Comparison of ENCODE assay signal across 26 mouse cellular contexts in genomic region chr6:99919816-99920562, GRCm38 (mm10).
DNase-seq lines count a peak whose midpoint lies in the region; ATAC-seq and TF ChIP-seq lines count a peak whose summit lies in the region.
"Had no signal": no experiment of that assay in that cellular context is flagged by ENCODE, and none has a peak within 500 bp of the region (broad histone marks: within the 10 kb centered on the region; RNA-seq: fewer than 3 reads in every experiment).

No protein-coding gene starts in this region.

- ATAC-seq in forebrain, embryonic 15.5 days (replicated peaks), result no peak
- ATAC-seq in forebrain, embryonic 12.5 days (ENCODE audit: low FRiP score), result no peak
- ATAC-seq: activated CD4-positive, CD25-positive, alpha-beta regulatory T cell, adult 4 months; forebrain, embryonic 13.5 days; hindbrain, postnatal 0 days; intestine, embryonic 16.5 days had no signal

- H3K9me3 ChIP-seq in forebrain, embryonic 15.5 days, result no peaks in the 10 kb centered on the region
- no peaks in the 10 kb centered on the region for H3K9me3 ChIP-seq in forebrain, embryonic 12.5 days
- H3K9me3 ChIP-seq: embryonic facial prominence, embryonic 12.5 days; forebrain, embryonic 13.5 days; limb, embryonic 10.5 days; liver, embryonic 15.5 days; lung, embryonic 15.5 days; midbrain, embryonic 12.5 days had no signal

- no peaks in the 10 kb centered on the region for H3K27me3 ChIP-seq in forebrain, embryonic 15.5 days
- peaks cover 12% of the 10 kb centered on the region; the same call in 1 of the 2 replicates for H3K27me3 ChIP-seq in forebrain, embryonic 12.5 days
- H3K27me3 ChIP-seq in cerebellum, adult 2 months (ENCODE audit: control insufficient read depth, insufficient read depth, low read length), result no peaks in the 10 kb centered on the region
- H3K27me3 ChIP-seq: embryonic facial prominence, embryonic 12.5 days; liver, embryonic 15.5 days; lung, embryonic 15.5 days had no signal

- intact Hi-C loops in heart, postnatal 14 days (cut with DNase I), result no loop called here

- peaks cover 14% of the 10 kb centered on the region for H3K4me1 ChIP-seq in forebrain, embryonic 15.5 days
- peaks cover 13% of the 10 kb centered on the region for H3K4me1 ChIP-seq in forebrain, embryonic 12.5 days
- no peaks in the 10 kb centered on the region for H3K4me1 ChIP-seq in cerebellum, adult 2 months (ENCODE audit: control insufficient read depth, insufficient read depth, low read length)
- H3K4me1 ChIP-seq: embryonic facial prominence, embryonic 12.5 days; liver, embryonic 15.5 days had no signal

- WGBS in forebrain, embryonic 15.5 days, result 63% methylated on average over 7 of the region's 7 CpGs
- 75% methylated on average over 7 of the region's 7 CpGs for WGBS in forebrain, embryonic 12.5 days
- 73% methylated on average over 7 of the region's 7 CpGs for WGBS in cerebellum, adult 2 months

- H3K9ac ChIP-seq in forebrain, embryonic 15.5 days (replicated peaks), result no peak overlapping the region
- H3K9ac ChIP-seq in forebrain, embryonic 12.5 days, result no peak overlapping the region
- H3K9ac ChIP-seq: embryonic facial prominence, embryonic 12.5 days; forebrain, embryonic 13.5 days; liver, embryonic 15.5 days; lung, embryonic 15.5 days; midbrain, embryonic 12.5 days had no signal

- peak; percentile 2 to 42 for DNase-seq in heart, postnatal 14 days
- DNase-seq in heart, adult 8-10 months (ENCODE audit: low spot score), result no peak
- DNase-seq in 3T3-L1 (ENCODE audit: low read depth, low spot score) (peak; percentile 58), adipocyte (ENCODE audit: low spot score) (peak; percentile 91)
- DNase-seq in cerebellum, adult 2 months, result no peak
- DNase-seq in gastrocnemius, adult 18-20 months (ENCODE audit: low spot score), result no peak
- DNase-seq: cerebellum, adult 11 months; cerebellum, postnatal 10 days; gastrocnemius, adult 2 months; kidney, adult 9 months; kidney, postnatal 14 days; liver; right cerebral cortex, postnatal 25 days; spleen, adult 18-20 months; thymus, postnatal 14 days had no signal

- H3K27ac ChIP-seq in forebrain, embryonic 15.5 days (replicated peaks), result 0 out of 2 replicates have a peak overlapping the region, but pooled peaks have one; percentile 1
- H3K27ac ChIP-seq in forebrain, embryonic 12.5 days, result no peak overlapping the region
- no peak overlapping the region for H3K27ac ChIP-seq in cerebellum, adult 2 months (ENCODE audit: insufficient read depth, low read length)
- H3K27ac ChIP-seq: embryonic facial prominence, embryonic 12.5 days; forebrain, embryonic 13.5 days; gastrocnemius, adult 2 months; hindbrain, postnatal 0 days; limb, embryonic 10.5 days; liver, embryonic 15.5 days; lung, embryonic 15.5 days; midbrain, embryonic 12.5 days had no signal

- no peak for TF ChIP-seq CTCF in cerebellum, adult 2 months (IDR thresholded peaks at IDR 0.05; ENCODE audit: borderline replicate concordance, insufficient read depth, low read depth, low read length)

- H3K4me3 ChIP-seq in forebrain, embryonic 15.5 days, result no peak overlapping the region
- no peak overlapping the region for H3K4me3 ChIP-seq in forebrain, embryonic 12.5 days (replicated peaks)
- H3K4me3 ChIP-seq in cerebellum, adult 2 months (replicated peaks; ENCODE audit: insufficient read depth, low read depth, low read length), result no peak overlapping the region
- H3K4me3 ChIP-seq: embryonic facial prominence, embryonic 12.5 days; forebrain, embryonic 13.5 days; gastrocnemius, adult 2 months; limb, embryonic 10.5 days; liver, embryonic 15.5 days; lung, embryonic 15.5 days; midbrain, embryonic 12.5 days had no signal

- TF ChIP-seq POLR2A in cerebellum, adult 2 months (IDR thresholded peaks at IDR 0.05; ENCODE audit: borderline replicate concordance, insufficient read depth, low read length), result no peak

- no peaks in the 10 kb centered on the region for H3K36me3 ChIP-seq in forebrain, embryonic 15.5 days
- no peaks in the 10 kb centered on the region for H3K36me3 ChIP-seq in forebrain, embryonic 12.5 days (replicated peaks)
- H3K36me3 ChIP-seq: embryonic facial prominence, embryonic 12.5 days; limb, embryonic 10.5 days; liver, embryonic 15.5 days; lung, embryonic 15.5 days; midbrain, embryonic 12.5 days had no signal

- no peak overlapping the region for H3K4me2 ChIP-seq in forebrain, embryonic 15.5 days (replicated peaks)
- no peak overlapping the region for H3K4me2 ChIP-seq in forebrain, embryonic 12.5 days
- H3K4me2 ChIP-seq: embryonic facial prominence, embryonic 12.5 days; forebrain, embryonic 13.5 days; liver, embryonic 15.5 days; lung, embryonic 15.5 days; midbrain, embryonic 12.5 days had no signal

Comparison
In these comparisons a context has a peak if more than half of its experiments do, and no peak if none do; other contexts are left out.
1. DNase-seq: peak in heart, postnatal 14 days (2 of 2), 3T3-L1 (single experiment) and adipocyte (single experiment); none in heart, adult 8-10 months (single experiment), cerebellum, adult 2 months (0 of 2) and gastrocnemius, adult 18-20 months (single experiment).